Mouse (Mus musculus): Measurements from ENCODE around the gene Surf1. TPM values are rescaled to one million over a fixed set of nuclear protein-coding genes. Genes with fewer than 3 reads are reported as not detected.

Gene Surf1
- polyA plus RNA-seq, 1 experiment, result 38.8 TPM

- no peaks in the 10 kb centered on the region for H3K4me1 ChIP-seq (ENCODE audit: control insufficient read depth, insufficient read depth, low read length)
- H3K27ac ChIP-seq (ENCODE audit: insufficient read depth, low read length), result no peak overlapping the region
- TF ChIP-seq CTCF (IDR thresholded peaks at IDR 0.05; ENCODE audit: borderline replicate concordance, insufficient read depth, low read length), result no peak
- TF ChIP-seq POLR2A (IDR thresholded peaks at IDR 0.05; ENCODE audit: low read depth, low read length), result no peak
- no peak overlapping the region for H3K4me3 ChIP-seq (ENCODE audit: insufficient read depth, low read length)
Observed at GRCm38 (mm10) chr2:26952193-26952592, 35.9 kb upstream of the Surf1 start.

- TF ChIP-seq CTCF (IDR thresholded peaks at IDR 0.05; ENCODE audit: borderline replicate concordance, insufficient read depth, low read length) (no peak), POLR2A (IDR thresholded peaks at IDR 0.05; ENCODE audit: low read depth, low read length) (no peak)
- Histone ChIP-seq H3K27ac (ENCODE audit: insufficient read depth, low read length) (no peak overlapping the region), H3K4me3 (ENCODE audit: insufficient read depth, low read length) (no peak overlapping the region), H3K4me1 (ENCODE audit: control insufficient read depth, insufficient read depth, low read length) (no peaks in the 10 kb centered on the region)
Observed at GRCm38 (mm10) chr2:26951346-26951905, 35.1 kb upstream of the Surf1 start.

- Histone ChIP-seq H3K27ac (ENCODE audit: insufficient read depth, low read length) (no peak overlapping the region), H3K4me3 (ENCODE audit: insufficient read depth, low read length) (no peak overlapping the region), H3K4me1 (ENCODE audit: control insufficient read depth, insufficient read depth, low read length) (no peaks in the 10 kb centered on the region)
- no peak for TF ChIP-seq POLR2A (IDR thresholded peaks at IDR 0.05; ENCODE audit: low read depth, low read length)
- no peak for TF ChIP-seq CTCF (IDR thresholded peaks at IDR 0.05; ENCODE audit: borderline replicate concordance, insufficient read depth, low read length)
Observed at GRCm38 (mm10) chr2:26950411-26950810, 34.1 kb upstream of the Surf1 start.

- Histone ChIP-seq H3K4me3 (ENCODE audit: insufficient read depth, low read length) (no peak overlapping the region), H3K4me1 (ENCODE audit: control insufficient read depth, insufficient read depth, low read length) (no peaks in the 10 kb centered on the region), H3K27ac (ENCODE audit: insufficient read depth, low read length) (no peak overlapping the region)
- TF ChIP-seq CTCF (IDR thresholded peaks at IDR 0.05; ENCODE audit: borderline replicate concordance, insufficient read depth, low read length) (no peak), POLR2A (IDR thresholded peaks at IDR 0.05; ENCODE audit: low read depth, low read length) (no peak)
Observed at GRCm38 (mm10) chr2:26943253-26943652, 26.9 kb upstream of the Surf1 start.

GRCm38 (mm10) chr2:26941539-26941938 is 25.2 kb upstream of the Surf1 start:
- TF ChIP-seq POLR2A (IDR thresholded peaks at IDR 0.05; ENCODE audit: low read depth, low read length), result no peak
- TF ChIP-seq CTCF (IDR thresholded peaks at IDR 0.05; ENCODE audit: borderline replicate concordance, insufficient read depth, low read length), result no peak
- no peak overlapping the region for H3K27ac ChIP-seq (ENCODE audit: insufficient read depth, low read length)

GRCm38 (mm10) chr2:26936425-26936824 is 20.1 kb upstream of the Surf1 start:
- TF ChIP-seq POLR2A (IDR thresholded peaks at IDR 0.05; ENCODE audit: low read depth, low read length), result no peak
- no peak for TF ChIP-seq CTCF (IDR thresholded peaks at IDR 0.05; ENCODE audit: borderline replicate concordance, insufficient read depth, low read length)
- Histone ChIP-seq H3K4me3 (ENCODE audit: insufficient read depth, low read length) (no peak overlapping the region), H3K4me1 (ENCODE audit: control insufficient read depth, insufficient read depth, low read length) (0 out of 2 replicates have a peak, but pooled peaks cover 3% of the 10 kb centered on the region), H3K27ac (ENCODE audit: insufficient read depth, low read length) (no peak overlapping the region)

More at GRCm38 (mm10) chr2:26941539-26941938, 25.2 kb upstream of the Surf1 start:
- H3K4me1 ChIP-seq (ENCODE audit: control insufficient read depth, insufficient read depth, low read length), result no peaks in the 10 kb centered on the region
- H3K4me3 ChIP-seq (ENCODE audit: insufficient read depth, low read length), result no peak overlapping the region

- H3K27ac ChIP-seq (ENCODE audit: insufficient read depth, low read length), result no peak overlapping the region
- TF ChIP-seq POLR2A (IDR thresholded peaks at IDR 0.05; ENCODE audit: low read depth, low read length), result no peak
- no peak for TF ChIP-seq CTCF (IDR thresholded peaks at IDR 0.05; ENCODE audit: borderline replicate concordance, insufficient read depth, low read length)
- no peak overlapping the region for H3K4me3 ChIP-seq (ENCODE audit: insufficient read depth, low read length)
- peaks cover 6% of the 10 kb centered on the region; the same call in 1 of the 2 replicates for H3K4me1 ChIP-seq (ENCODE audit: control insufficient read depth, insufficient read depth, low read length)
Observed at GRCm38 (mm10) chr2:26935286-26935685, 19.0 kb upstream of the Surf1 start.

GRCm38 (mm10) chr2:26933304-26934055 is 17.1 kb upstream of the Surf1 start, which contains the start of the genes Surf4 and Stkld1:
TSS of gene Surf4 (minus strand) at chr2:26933928.
TSS of gene Stkld1 (plus strand) at chr2:26934047.
- Histone ChIP-seq H3K4me3 (ENCODE audit: insufficient read depth, low read length) (peak within 1 kb of the TSS; percentile 96), H3K27ac (ENCODE audit: insufficient read depth, low read length) (0 out of 2 replicates have a peak within 1 kb of the TSS, but pooled peaks have one; percentile 11), H3K4me1 (ENCODE audit: control insufficient read depth, insufficient read depth, low read length) (peaks cover 9% of the 10 kb centered on the region; the same call in 1 of the 2 replicates)
- TF ChIP-seq POLR2A (IDR thresholded peaks at IDR 0.05; ENCODE audit: low read depth, low read length), result peak; percentile 93
- no peak for TF ChIP-seq CTCF (IDR thresholded peaks at IDR 0.05; ENCODE audit: borderline replicate concordance, insufficient read depth, low read length)

- peaks cover 9% of the 10 kb centered on the region; the same call in 1 of the 2 replicates for H3K4me1 ChIP-seq (ENCODE audit: control insufficient read depth, insufficient read depth, low read length)
- TF ChIP-seq POLR2A (IDR thresholded peaks at IDR 0.05; ENCODE audit: low read depth, low read length) (no peak), CTCF (IDR thresholded peaks at IDR 0.05; ENCODE audit: borderline replicate concordance, insufficient read depth, low read length) (no peak)
- H3K27ac ChIP-seq (ENCODE audit: insufficient read depth, low read length), result 0 out of 2 replicates have a peak overlapping the region, but pooled peaks have one; percentile 11
- H3K4me3 ChIP-seq (ENCODE audit: insufficient read depth, low read length), result peak overlapping the region; percentile 96
Observed at GRCm38 (mm10) chr2:26932473-26933303, 16.4 kb upstream of the Surf1 start.

Measured in embryonic fibroblast, embryonic 13.5 days (primary cell).